Mouse (Mus musculus) midbrain, embryonic 14.5 days (tissue): ENCODE results near the gene Lnx2. TPM values are rescaled to one million over a fixed set of nuclear protein-coding genes. Genes with fewer than 3 reads are reported as not detected.

ENCODE experiments used
- ATAC-seq: fragments of 200-750 bp; cut with Nextera tagmentation; 2 replicates; pipeline ENCODE4 v1.8.0; 2017; ENCODE audit warnings: moderate number of reproducible peaks, moderate library complexity; ENCODE audit not compliant: low FRiP score, low TSS enrichment
- DNase-seq: peaks from one replicate; pipeline ENCODE4 v3.0.0-alpha.2; 2015
- H3K27ac ChIP-seq: fragments of 300-500 bp; sonication (generic); replicated peaks from 2 replicates; pipeline ENCODE4 v1.5.1; 2014; ENCODE audit warnings: mild to moderate bottlenecking, low read depth, low read length, moderate library complexity
- H3K27me3 ChIP-seq: fragments of 300-500 bp; sonication (generic); 2 replicates; pipeline ENCODE4 v1.6.1; 2014; ENCODE audit warnings: low read length, control low read depth, mixed read lengths; ENCODE audit not compliant: control insufficient read depth, insufficient read depth
- H3K36me3 ChIP-seq: fragments of 300-500 bp; sonication (generic); 2 replicates; pipeline ENCODE4 v1.6.1; 2014; ENCODE audit warnings: low read length, control low read depth; ENCODE audit not compliant: control insufficient read depth, insufficient read depth
- H3K4me1 ChIP-seq: fragments of 300-500 bp; sonication (generic); 2 replicates; pipeline ENCODE4 v1.6.1; 2014; ENCODE audit warnings: mild to moderate bottlenecking, antibody characterized with exemption, low read length, control low read depth; ENCODE audit not compliant: control insufficient read depth, insufficient read depth
- H3K4me2 ChIP-seq: fragments of 300-500 bp; sonication (generic); 2 replicates; pipeline ENCODE4 v1.6.1; 2014; ENCODE audit warnings: mild to moderate bottlenecking, low read length, moderate library complexity
- H3K4me3 ChIP-seq: fragments of 300-500 bp; sonication (generic); replicated peaks from 2 replicates; pipeline ENCODE4 v1.5.1; 2014; ENCODE audit warnings: low read depth, low read length
- H3K9ac ChIP-seq: fragments of 300-500 bp; sonication (generic); replicated peaks from 2 replicates; pipeline ENCODE4 v1.6.1; 2014; ENCODE audit warnings: mild to moderate bottlenecking, low read length, moderate library complexity
- H3K9me3 ChIP-seq: fragments of 300-500 bp; sonication (generic); 2 replicates; pipeline ENCODE4 v1.6.1; 2016; ENCODE audit warnings: low read length, control low read depth, mixed read lengths; ENCODE audit not compliant: control insufficient read depth
- WGBS: fragments of 180-500 bp; shearing (Covaris S2); extraction: QIAGEN DNeasy Blood & Tissue Kit; methylation state at CpG from one replicate; pipeline ENCODE4 v1.1.7; 2014; 5-methylcytosine and 5-hydroxymethylcytosine counted together
- polyA plus RNA-seq: library from polyadenylated mRNA; unstranded; fragments of >200 nt; fragmentation: Nextera tagmentation; extraction: Ambion mirVana; gene quantifications from 2 replicates; pipeline ENCODE4 v1.2.1, GENCODE M21; 2014

Lnx2 gene
- polyA plus RNA-seq, 1 experiment from 2014 or later = 5.2 TPM

DNA sequence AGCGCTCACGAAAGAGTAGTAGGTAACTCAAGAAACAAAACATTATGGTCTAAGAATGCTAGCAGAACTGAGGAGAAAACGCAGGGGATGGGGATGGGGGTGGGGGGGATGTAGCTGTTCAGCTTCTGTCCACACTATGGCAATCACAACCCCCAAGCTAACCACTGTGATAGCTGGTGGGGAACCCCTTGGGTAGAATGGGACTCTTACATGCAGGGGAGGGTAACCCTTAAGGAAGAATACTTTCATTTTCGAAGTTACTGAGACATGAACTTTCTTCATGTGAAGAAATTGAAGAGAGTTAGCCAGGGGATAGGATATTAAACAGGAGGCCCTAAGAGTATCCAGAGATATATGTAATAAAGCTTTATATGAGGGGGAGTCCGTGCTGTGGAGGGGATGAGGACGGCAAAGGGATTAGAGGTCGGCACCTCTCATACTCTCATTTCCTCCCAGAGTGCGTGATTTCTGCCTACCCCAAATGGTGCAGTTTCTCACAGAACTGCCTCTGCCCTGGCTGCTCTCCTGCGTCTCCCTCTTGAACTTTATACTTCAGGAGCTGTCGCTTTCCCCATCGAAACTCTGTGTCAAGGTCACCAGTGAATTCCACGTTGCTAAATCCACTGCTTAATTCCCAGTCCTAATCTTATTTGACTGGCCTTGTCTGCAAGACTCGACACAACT, 25.4 kb downstream of the Lnx2 start:
- H3K4me1 ChIP-seq = no peaks in the 10 kb centered on the region
- H3K4me3 ChIP-seq = no peak overlapping the region
- DNase-seq (no peak), ATAC-seq (no peak)
- no peaks in the 10 kb centered on the region for H3K27me3 ChIP-seq
- H3K27ac ChIP-seq = no peak overlapping the region
- 70% methylated on average over 13 of the region's 13 CpGs for WGBS
- no peak overlapping the region for H3K4me2 ChIP-seq
- H3K36me3 ChIP-seq = no peaks in the 10 kb centered on the region
- H3K9me3 ChIP-seq = no peaks in the 10 kb centered on the region
- H3K9ac ChIP-seq = no peak overlapping the region

DNA sequence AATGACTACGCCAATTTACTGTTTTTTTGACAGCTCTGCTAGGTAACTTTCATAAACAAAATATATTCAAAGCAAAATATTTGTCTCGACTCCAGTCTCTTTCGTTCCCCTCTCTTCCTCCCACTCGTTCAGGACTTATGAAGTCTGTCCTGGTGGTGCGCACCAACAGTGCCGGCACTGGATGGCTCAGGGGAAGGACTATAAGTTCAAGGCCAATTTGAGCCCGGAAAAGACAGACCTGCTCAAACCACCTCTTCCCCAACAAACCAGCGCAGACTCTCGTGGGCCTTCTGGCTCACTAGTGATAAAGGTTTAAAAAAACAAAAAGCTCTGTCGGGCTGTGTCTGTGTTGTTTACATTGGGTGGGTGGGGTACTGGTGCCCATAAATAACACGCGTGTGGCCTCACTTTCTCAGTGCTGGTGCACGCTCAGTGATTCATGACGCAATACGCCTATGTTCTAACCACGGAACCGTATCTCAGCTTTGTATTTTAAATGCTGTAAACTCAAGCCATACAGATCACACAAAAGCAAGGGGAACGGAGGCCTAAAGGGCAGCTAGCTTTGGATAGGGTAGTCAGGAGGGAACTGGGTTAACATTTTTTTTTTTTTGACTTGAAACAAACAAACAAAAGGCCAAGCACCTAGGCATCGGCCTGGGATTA, 26.7 kb downstream of the Lnx2 start:
- Histone ChIP-seq H3K36me3 (no peaks in the 10 kb centered on the region), H3K4me2 (no peak overlapping the region), H3K27me3 (no peaks in the 10 kb centered on the region), H3K4me3 (no peak overlapping the region), H3K4me1 (no peaks in the 10 kb centered on the region), H3K27ac (no peak overlapping the region), H3K9ac (no peak overlapping the region), H3K9me3 (no peaks in the 10 kb centered on the region)
- DNase-seq (no peak), ATAC-seq (no peak)
- WGBS = 89% methylated on average over 19 of the region's 19 CpGs

DNA sequence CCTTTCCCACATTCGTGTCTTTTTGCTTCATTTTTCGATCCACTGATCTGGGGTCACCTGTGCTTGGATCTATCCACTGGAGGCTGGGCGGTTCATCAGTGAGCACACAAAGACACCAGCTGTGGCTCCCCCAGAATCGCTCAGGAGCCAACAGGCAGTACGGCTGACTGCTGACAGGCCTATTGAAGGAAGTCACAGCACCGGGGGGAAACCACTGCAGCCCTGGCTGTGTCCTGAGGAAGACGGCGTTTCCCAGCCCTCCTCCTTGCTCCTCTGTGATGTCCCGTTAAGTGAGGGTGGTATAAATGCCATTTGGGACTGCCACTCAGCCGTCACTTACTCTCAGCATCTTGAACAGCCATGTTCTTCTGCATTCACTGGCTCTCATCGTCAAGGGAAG, 30.5 kb downstream of the Lnx2 start:
- H3K9ac ChIP-seq = no peak overlapping the region
- DNase-seq (no peak), ATAC-seq (no peak)
- H3K36me3 ChIP-seq = no peaks in the 10 kb centered on the region
- no peak overlapping the region for H3K4me2 ChIP-seq
- no peaks in the 10 kb centered on the region for H3K27me3 ChIP-seq
- H3K4me3 ChIP-seq = no peak overlapping the region
- no peaks in the 10 kb centered on the region for H3K9me3 ChIP-seq
- WGBS = 67% methylated on average over 11 of the region's 11 CpGs
- H3K4me1 ChIP-seq = 0 out of 2 replicates have a peak, but pooled peaks cover 3% of the 10 kb centered on the region
- H3K27ac ChIP-seq = no peak overlapping the region

DNA sequence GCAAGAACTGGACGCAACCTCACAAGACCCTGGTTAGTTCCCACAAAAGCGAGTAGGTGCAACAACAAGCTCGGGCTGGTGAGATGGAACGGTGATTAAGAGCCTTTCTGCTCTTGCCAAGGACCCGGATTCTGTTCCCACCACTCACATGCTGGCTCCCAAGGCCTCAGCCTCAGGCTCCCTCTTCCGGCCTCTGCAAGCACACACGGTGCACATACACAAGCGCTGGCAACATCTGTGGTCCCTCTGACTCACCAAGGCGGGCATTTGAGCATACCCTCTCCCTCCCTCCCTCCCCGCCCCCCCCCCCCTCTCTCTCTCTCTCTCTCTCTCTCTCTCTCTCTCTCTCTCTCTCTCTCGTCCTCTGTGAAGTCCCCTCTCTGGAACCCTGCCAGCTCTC, 31.1 kb downstream of the Lnx2 start:
- H3K4me3 ChIP-seq = no peak overlapping the region
- DNase-seq (no peak), ATAC-seq (no peak)
- H3K9me3 ChIP-seq = no peaks in the 10 kb centered on the region
- WGBS = 80% methylated on average over 9 of the region's 11 CpGs
- 0 out of 2 replicates have a peak, but pooled peaks cover 3% of the 10 kb centered on the region for H3K4me1 ChIP-seq
- H3K4me2 ChIP-seq = no peak overlapping the region
- H3K36me3 ChIP-seq = no peaks in the 10 kb centered on the region
- H3K27ac ChIP-seq = no peak overlapping the region
- no peak overlapping the region for H3K9ac ChIP-seq
- H3K27me3 ChIP-seq = no peaks in the 10 kb centered on the region

DNA sequence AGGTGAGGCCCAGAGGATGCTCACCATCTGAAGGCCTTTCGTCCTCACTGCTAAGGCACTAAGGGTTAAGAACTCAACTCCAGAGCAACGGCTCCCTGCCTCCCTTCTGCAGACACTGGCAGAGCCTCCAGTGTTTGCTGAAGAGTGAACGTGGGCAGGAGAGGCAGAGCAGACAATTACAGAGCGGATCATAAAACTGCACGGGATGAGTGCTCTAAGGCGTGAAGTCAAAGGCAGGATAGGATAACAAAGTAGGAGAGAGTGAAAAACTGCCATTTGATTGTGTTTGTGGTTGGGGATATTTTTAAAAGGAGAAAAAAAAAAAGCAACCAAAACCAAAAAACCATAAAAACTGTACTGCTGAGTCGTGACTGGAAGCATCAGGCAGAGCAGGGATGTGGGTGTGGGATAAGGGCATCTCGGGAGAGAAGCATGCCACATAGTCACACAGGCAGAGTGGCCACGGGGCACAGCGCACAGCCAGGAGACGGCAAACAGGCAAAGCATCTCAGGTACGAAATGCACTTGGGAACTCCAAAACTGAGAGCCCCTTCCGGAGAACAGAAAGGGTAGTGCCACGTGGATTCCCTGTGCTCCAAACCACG, 33.0 kb downstream of the Lnx2 start:
- no peak overlapping the region for H3K27ac ChIP-seq

DNA sequence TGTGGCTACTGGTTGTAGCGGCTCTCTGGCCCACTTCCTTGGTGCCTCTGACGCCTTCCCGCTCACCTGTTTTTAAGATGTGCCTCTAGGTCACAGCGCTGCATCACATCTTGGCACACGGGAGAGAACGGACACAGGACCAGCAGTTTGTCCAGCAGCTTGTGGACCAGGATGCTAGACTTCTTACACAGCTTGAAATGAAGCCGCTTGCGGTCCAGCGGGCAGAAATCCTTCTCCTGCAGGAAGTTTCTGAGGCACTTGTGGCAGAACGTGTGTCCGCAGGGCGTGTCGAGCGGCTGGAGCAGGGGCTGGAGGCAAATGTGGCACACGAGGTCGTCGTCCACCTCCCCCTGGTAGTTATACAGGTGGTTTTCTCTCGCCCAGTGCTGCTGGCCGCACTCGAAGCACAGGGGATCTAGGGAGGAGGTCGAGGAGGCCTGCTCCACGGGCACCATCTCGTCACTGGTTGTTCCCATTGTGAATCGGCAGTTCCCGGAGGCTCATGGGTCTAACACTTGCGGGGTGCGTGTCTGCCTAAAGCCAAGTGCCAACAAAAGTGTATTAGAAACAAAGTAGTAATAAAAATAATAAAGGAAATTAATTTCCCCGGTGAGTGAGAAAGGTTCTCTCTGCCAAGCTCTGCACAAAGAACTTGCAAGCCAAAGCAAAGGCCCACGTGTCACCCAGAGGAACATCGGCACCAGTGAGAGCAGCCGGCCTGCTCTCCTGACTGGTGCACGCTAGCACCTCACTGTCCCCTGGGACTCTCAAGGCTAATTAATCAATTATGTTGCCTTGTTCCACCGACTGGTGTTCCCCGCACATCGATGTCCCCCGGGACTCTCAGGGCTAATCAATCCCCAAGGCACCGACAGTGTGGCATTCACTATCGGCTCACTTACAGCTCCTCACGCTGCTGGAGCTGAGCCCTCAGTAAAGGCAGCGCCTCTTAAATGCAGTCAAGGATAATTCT, 34.1 kb downstream of the Lnx2 start:
- Histone ChIP-seq H3K9me3 (no peaks in the 10 kb centered on the region), H3K4me2 (no peak overlapping the region), H3K36me3 (no peaks in the 10 kb centered on the region), H3K27me3 (no peaks in the 10 kb centered on the region), H3K4me1 (0 out of 2 replicates have a peak, but pooled peaks cover 3% of the 10 kb centered on the region), H3K27ac (0 out of 2 replicates have a peak overlapping the region, but pooled peaks have one; percentile 8), H3K9ac (peak overlapping the region; percentile 23; the same call in 1 of the 2 replicates), H3K4me3 (no peak overlapping the region)
- ATAC-seq (no peak), DNase-seq (peak; percentile 61)
- 77% methylated on average over 40 of the region's 40 CpGs for whole genome bisulfite sequencing

More for the DNA sequence above, 33.0 kb downstream of the Lnx2 start:
- no peak overlapping the region for H3K4me2 ChIP-seq
- no peaks in the 10 kb centered on the region for H3K9me3 ChIP-seq
- H3K9ac ChIP-seq = no peak overlapping the region
- DNase-seq = peak; percentile 39
- 70% methylated on average over 15 of the region's 15 CpGs for WGBS
- 0 out of 2 replicates have a peak, but pooled peaks cover 3% of the 10 kb centered on the region for H3K4me1 ChIP-seq
- no peaks in the 10 kb centered on the region for H3K27me3 ChIP-seq
- ATAC-seq = no peak
- H3K4me3 ChIP-seq = no peak overlapping the region
- no peaks in the 10 kb centered on the region for H3K36me3 ChIP-seq

DNA sequence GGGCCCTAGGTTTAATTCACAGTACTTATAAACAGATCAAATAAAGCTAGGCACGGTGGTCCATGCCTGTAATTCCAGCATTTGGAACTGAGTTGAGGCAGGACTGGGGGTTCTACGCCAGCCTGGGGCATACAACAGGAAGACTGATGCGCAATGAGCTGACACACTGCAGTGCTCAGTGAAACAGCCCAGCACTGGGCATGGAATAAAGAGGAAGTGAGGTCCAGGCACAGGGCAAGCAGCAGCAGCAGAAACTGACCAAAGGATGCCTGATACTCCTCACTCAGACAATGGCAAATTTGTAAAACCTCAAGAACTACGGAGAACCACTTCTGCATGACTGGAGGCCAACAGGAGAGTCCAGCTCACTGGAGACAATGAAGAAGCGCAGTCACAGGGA, 37.0 kb downstream of the Lnx2 start:
- Histone ChIP-seq H3K9me3 (no peaks in the 10 kb centered on the region), H3K4me2 (no peak overlapping the region), H3K36me3 (no peaks in the 10 kb centered on the region), H3K9ac (no peak overlapping the region), H3K27me3 (no peaks in the 10 kb centered on the region), H3K4me1 (0 out of 2 replicates have a peak, but pooled peaks cover 3% of the 10 kb centered on the region), H3K4me3 (no peak overlapping the region), H3K27ac (no peak overlapping the region)
- ATAC-seq = no peak
- DNase-seq = no peak
- WGBS = 86% methylated on average over 5 of the region's 5 CpGs

DNA sequence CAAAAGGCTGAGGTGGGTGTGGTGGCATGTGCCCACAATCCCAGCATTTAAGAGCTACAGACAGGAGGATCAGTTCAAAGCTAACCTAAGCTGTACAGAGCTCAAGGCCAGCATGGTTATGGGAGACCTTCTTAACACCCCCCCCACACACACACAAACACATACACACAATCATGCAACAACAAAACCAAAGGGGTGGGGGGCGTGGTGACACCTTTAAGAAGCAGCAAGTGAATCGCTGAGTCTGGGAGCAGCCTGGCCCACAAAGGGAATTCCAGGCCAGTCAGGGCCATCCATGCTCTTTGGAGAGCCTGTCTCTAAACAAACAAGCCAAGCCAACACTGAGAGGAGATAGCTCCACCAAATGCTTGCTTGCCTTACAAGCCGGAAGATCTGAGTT, 38.8 kb downstream of the Lnx2 start:
- H3K36me3 ChIP-seq = no peaks in the 10 kb centered on the region
- 0 out of 2 replicates have a peak, but pooled peaks cover 1% of the 10 kb centered on the region for H3K4me1 ChIP-seq
- H3K9me3 ChIP-seq = no peaks in the 10 kb centered on the region
- DNase-seq (no peak), ATAC-seq (no peak)
- H3K9ac ChIP-seq = no peak overlapping the region
- no peak overlapping the region for H3K4me2 ChIP-seq
- no peak overlapping the region for H3K4me3 ChIP-seq
- H3K27me3 ChIP-seq = no peaks in the 10 kb centered on the region
- H3K27ac ChIP-seq = no peak overlapping the region
- WGBS = 78% methylated on average over 3 of the region's 3 CpGs
